Mouse (Mus musculus): ENCODE results near the gene Serac1.

DNA sequence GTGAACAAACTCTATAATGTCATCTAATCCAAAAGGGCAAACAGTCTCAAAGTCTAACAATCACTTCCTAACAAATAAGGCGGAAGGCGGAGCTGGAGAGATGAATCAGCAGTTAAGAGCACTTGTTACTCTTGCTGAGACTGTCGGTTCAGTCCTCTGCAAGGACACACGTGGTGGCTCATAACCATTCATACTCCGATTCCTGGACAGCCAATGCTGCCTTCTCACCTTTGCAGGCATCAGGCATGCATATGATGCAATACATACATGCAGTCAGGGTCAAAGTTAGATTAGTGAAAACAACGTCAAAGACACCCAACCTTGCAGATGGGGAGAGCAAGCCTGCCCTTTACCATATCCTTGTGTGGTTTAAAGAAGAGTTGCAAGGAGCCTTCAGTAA, 12.1 kb upstream of the Serac1 start:
- TF ChIP-seq CTCF (IDR thresholded peaks at IDR 0.05; ENCODE audit: low read depth, low read length) (no peak), GATA1 (IDR thresholded peaks at IDR 0.05; ENCODE audit: borderline replicate concordance, low read length) (no peak), POLR2AphosphoS5 (IDR thresholded peaks at IDR 0.05; ENCODE audit: insufficient replicate concordance, low read depth, low read length) (no peak)
